Mouse (Mus musculus): ENCODE data around the gene B3gnt3. TPM values are rescaled to one million over a fixed set of nuclear protein-coding genes. Genes with fewer than 3 reads are reported as not detected.

B3gnt3 gene
- polyA plus RNA-seq, 1 experiment from 2014 or later: 0.51 TPM

- WGBS: 60% methylated on average over 4 of the region's 4 CpGs
- no peak for DNase-seq (ENCODE audit: low spot score)
- H3K4me2 ChIP-seq (ENCODE audit: low read depth, low read length, severe bottlenecking): no peak overlapping the region
Observed at GRCm38 (mm10) chr8:71719218-71719617, 17.6 kb upstream of the B3gnt3 start.

DNA sequence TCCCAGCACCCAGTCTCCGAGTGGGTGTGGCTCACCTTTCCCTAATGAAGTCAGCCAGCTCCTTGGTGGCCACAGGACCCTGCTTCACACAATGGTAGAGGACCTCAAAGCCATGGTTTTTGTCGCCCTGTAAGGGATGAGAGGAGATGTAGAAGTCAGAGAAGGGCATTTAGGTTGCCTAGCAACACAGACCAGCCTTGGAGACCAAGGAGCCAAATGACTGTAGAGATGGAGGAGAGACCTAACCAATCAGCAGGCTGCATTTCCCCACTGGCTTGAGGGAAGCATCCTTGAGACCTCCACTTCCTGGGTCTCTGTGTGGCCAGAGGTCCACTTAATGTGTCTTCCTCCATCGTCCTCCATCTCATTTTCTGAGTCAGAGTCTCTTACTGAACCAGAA, 16.7 kb upstream of the B3gnt3 start:
- H3K27ac ChIP-seq (ENCODE audit: low read depth, low read length): no peak overlapping the region
- 29% methylated on average over 3 of the region's 3 CpGs for WGBS
- no peak overlapping the region for H3K9ac ChIP-seq (ENCODE audit: low read length)
- no peak for DNase-seq (ENCODE audit: low spot score)
- H3K4me1 ChIP-seq (replicated peaks; ENCODE audit: control insufficient read depth, insufficient read depth, low read length): peaks cover 17% of the 10 kb centered on the region
- ATAC-seq (replicated peaks; ENCODE audit: low FRiP score): no peak
- H3K4me3 ChIP-seq (ENCODE audit: low read depth, low read length): no peak overlapping the region
- no peaks in the 10 kb centered on the region for H3K9me3 ChIP-seq (ENCODE audit: control insufficient read depth, low read length)
- no peaks in the 10 kb centered on the region for H3K36me3 ChIP-seq (ENCODE audit: control insufficient read depth, insufficient read depth, low read length)
- no peaks in the 10 kb centered on the region for H3K27me3 ChIP-seq (ENCODE audit: control insufficient read depth, insufficient read depth, low read length)
- no peak overlapping the region for H3K4me2 ChIP-seq (ENCODE audit: low read depth, low read length, severe bottlenecking)

More at GRCm38 (mm10) chr8:71719218-71719617, 17.6 kb upstream of the B3gnt3 start:
- Histone ChIP-seq H3K9me3 (ENCODE audit: control insufficient read depth, low read length) (no peaks in the 10 kb centered on the region), H3K4me1 (replicated peaks; ENCODE audit: control insufficient read depth, insufficient read depth, low read length) (peaks cover 18% of the 10 kb centered on the region), H3K27me3 (ENCODE audit: control insufficient read depth, insufficient read depth, low read length) (no peaks in the 10 kb centered on the region), H3K9ac (ENCODE audit: low read length) (no peak overlapping the region), H3K27ac (ENCODE audit: low read depth, low read length) (peak overlapping the region; percentile 9; the same call in 1 of the 2 replicates), H3K36me3 (ENCODE audit: control insufficient read depth, insufficient read depth, low read length) (no peaks in the 10 kb centered on the region), H3K4me3 (ENCODE audit: low read depth, low read length) (no peak overlapping the region)
- no peak for ATAC-seq (replicated peaks; ENCODE audit: low FRiP score)

GRCm38 (mm10) chr8:71717096-71717495, 15.5 kb upstream of the B3gnt3 start:
- DNase-seq (ENCODE audit: low spot score) (no peak), ATAC-seq (replicated peaks; ENCODE audit: low FRiP score) (no peak)
- Histone ChIP-seq H3K9me3 (ENCODE audit: control insufficient read depth, low read length) (no peaks in the 10 kb centered on the region), H3K4me2 (ENCODE audit: low read depth, low read length, severe bottlenecking) (no peak overlapping the region), H3K27me3 (ENCODE audit: control insufficient read depth, insufficient read depth, low read length) (no peaks in the 10 kb centered on the region), H3K4me1 (replicated peaks; ENCODE audit: control insufficient read depth, insufficient read depth, low read length) (peaks cover 17% of the 10 kb centered on the region), H3K4me3 (ENCODE audit: low read depth, low read length) (no peak overlapping the region), H3K36me3 (ENCODE audit: control insufficient read depth, insufficient read depth, low read length) (no peaks in the 10 kb centered on the region), H3K9ac (ENCODE audit: low read length) (no peak overlapping the region), H3K27ac (ENCODE audit: low read depth, low read length) (no peak overlapping the region)
- 91% methylated on average over 12 of the region's 12 CpGs for WGBS

DNA sequence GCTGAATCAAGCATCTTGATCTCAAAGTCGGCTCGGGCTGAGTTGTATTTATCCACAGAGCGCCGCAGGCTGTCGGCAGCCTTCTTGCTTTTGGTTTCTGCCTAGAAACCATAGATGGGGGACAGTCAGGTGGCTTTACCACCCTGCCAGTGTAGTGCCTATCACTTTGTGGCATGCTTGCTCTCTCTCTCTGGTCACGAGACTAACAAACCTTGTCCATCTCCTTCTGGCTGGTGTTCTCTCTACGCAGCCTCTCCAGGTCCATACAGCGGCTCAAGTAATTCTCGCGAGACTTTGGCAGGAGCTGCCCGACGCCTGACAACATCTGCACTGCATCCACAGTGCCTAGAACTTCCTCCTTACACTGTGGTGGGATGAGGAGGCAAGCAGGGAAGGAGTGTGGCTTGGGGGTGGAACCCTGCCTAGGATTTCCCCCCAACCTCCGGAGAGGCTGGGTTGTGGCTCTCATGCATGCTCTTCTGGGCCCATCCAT, 15.0 kb upstream of the B3gnt3 start:
- Histone ChIP-seq H3K9me3 (ENCODE audit: control insufficient read depth, low read length) (no peaks in the 10 kb centered on the region), H3K36me3 (ENCODE audit: control insufficient read depth, insufficient read depth, low read length) (no peaks in the 10 kb centered on the region), H3K4me1 (replicated peaks; ENCODE audit: control insufficient read depth, insufficient read depth, low read length) (peaks cover 17% of the 10 kb centered on the region), H3K27ac (ENCODE audit: low read depth, low read length) (no peak overlapping the region), H3K27me3 (ENCODE audit: control insufficient read depth, insufficient read depth, low read length) (no peaks in the 10 kb centered on the region), H3K4me3 (ENCODE audit: low read depth, low read length) (no peak overlapping the region), H3K4me2 (ENCODE audit: low read depth, low read length, severe bottlenecking) (no peak overlapping the region), H3K9ac (ENCODE audit: low read length) (no peak overlapping the region)
- WGBS: 89% methylated on average over 13 of the region's 13 CpGs
- DNase-seq (ENCODE audit: low spot score): no peak
- ATAC-seq (replicated peaks; ENCODE audit: low FRiP score): no peak

DNA sequence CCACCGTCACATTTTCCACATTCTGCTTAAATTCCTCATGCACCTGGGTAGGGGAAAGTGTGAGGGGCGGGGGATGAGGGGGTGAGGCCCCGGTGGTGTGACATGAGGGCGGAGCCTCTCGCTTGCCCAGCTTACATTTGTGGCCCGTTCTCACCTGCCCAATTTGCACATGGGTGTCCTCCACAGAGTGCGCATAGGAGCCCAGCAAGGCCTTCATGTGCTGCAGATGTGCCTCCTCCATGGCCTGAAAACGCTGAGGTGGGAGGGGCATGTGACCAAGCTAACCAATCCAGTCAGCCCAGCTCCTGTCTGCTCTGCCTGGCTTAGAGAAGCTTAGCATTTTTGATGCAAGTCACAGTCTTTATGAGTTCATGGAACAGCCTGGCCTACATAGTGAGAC, 13.9 kb upstream of the B3gnt3 start:
- no peak overlapping the region for H3K9ac ChIP-seq (ENCODE audit: low read length)
- H3K4me3 ChIP-seq (ENCODE audit: low read depth, low read length): no peak overlapping the region
- H3K36me3 ChIP-seq (ENCODE audit: control insufficient read depth, insufficient read depth, low read length): no peaks in the 10 kb centered on the region
- no peaks in the 10 kb centered on the region for H3K27me3 ChIP-seq (ENCODE audit: control insufficient read depth, insufficient read depth, low read length)
- peaks cover 14% of the 10 kb centered on the region for H3K4me1 ChIP-seq (replicated peaks; ENCODE audit: control insufficient read depth, insufficient read depth, low read length)
- no peak for DNase-seq (ENCODE audit: low spot score)
- H3K27ac ChIP-seq (ENCODE audit: low read depth, low read length): no peak overlapping the region
- WGBS: 59% methylated on average over 8 of the region's 8 CpGs
- no peak for ATAC-seq (replicated peaks; ENCODE audit: low FRiP score)
- no peak overlapping the region for H3K4me2 ChIP-seq (ENCODE audit: low read depth, low read length, severe bottlenecking)
- H3K9me3 ChIP-seq (ENCODE audit: control insufficient read depth, low read length): no peaks in the 10 kb centered on the region

GRCm38 (mm10) chr8:71711574-71711973, 10.0 kb upstream of the B3gnt3 start:
- Histone ChIP-seq H3K9ac (ENCODE audit: low read length) (no peak overlapping the region), H3K4me3 (ENCODE audit: low read depth, low read length) (no peak overlapping the region), H3K27ac (ENCODE audit: low read depth, low read length) (no peak overlapping the region), H3K4me1 (replicated peaks; ENCODE audit: control insufficient read depth, insufficient read depth, low read length) (0 out of 2 replicates have a peak, but pooled peaks cover 2% of the 10 kb centered on the region), H3K9me3 (ENCODE audit: control insufficient read depth, low read length) (no peaks in the 10 kb centered on the region), H3K4me2 (ENCODE audit: low read depth, low read length, severe bottlenecking) (no peak overlapping the region), H3K27me3 (ENCODE audit: control insufficient read depth, insufficient read depth, low read length) (peaks cover 12% of the 10 kb centered on the region), H3K36me3 (ENCODE audit: control insufficient read depth, insufficient read depth, low read length) (no peaks in the 10 kb centered on the region)
- DNase-seq (ENCODE audit: low spot score) (no peak), ATAC-seq (replicated peaks; ENCODE audit: low FRiP score) (no peak)
- WGBS: 84% methylated on average over 2 of the region's 2 CpGs

DNA sequence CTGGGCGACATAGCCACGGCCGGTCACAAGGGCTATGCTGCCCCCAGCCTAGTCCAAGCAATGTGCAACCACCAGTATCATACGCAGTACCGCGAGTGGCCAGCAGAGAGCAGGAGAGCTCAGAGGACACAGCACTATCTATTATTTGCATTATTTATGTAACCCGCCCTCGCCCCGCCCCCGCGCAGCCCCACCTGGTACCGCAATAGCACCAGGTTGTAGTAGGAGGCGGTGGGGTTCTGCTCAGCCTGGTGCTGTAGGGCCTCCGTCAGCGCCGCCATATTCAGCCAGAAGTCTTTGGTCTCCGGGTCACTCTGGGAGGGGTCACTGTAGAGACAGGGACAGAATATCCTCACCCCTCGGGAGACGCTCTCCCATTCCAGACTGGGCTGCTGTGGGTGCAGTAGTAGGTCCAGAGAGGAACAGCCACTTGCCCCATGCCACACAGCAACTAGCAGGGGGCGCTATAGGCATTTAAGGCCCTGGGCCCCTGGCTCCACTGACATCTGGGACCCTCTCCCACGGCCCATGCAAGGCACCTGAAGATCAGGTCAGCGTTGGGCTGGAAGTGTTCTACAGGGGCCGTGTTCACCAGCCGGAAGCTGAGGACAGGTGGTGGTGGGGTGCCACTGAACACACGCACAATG, 8.3 kb upstream of the B3gnt3 start:
- Histone ChIP-seq H3K36me3 (ENCODE audit: control insufficient read depth, insufficient read depth, low read length) (no peaks in the 10 kb centered on the region), H3K4me1 (replicated peaks; ENCODE audit: control insufficient read depth, insufficient read depth, low read length) (0 out of 2 replicates have a peak, but pooled peaks cover 2% of the 10 kb centered on the region), H3K4me3 (ENCODE audit: low read depth, low read length) (no peak overlapping the region), H3K27ac (ENCODE audit: low read depth, low read length) (no peak overlapping the region), H3K9ac (ENCODE audit: low read length) (no peak overlapping the region), H3K4me2 (ENCODE audit: low read depth, low read length, severe bottlenecking) (peak overlapping the region; percentile 38; the same call in 1 of the 2 replicates), H3K9me3 (ENCODE audit: control insufficient read depth, low read length) (no peaks in the 10 kb centered on the region), H3K27me3 (ENCODE audit: control insufficient read depth, insufficient read depth, low read length) (peaks cover 12% of the 10 kb centered on the region)
- 18% methylated on average over 25 of the region's 25 CpGs for WGBS
- ATAC-seq (replicated peaks; ENCODE audit: low FRiP score) (peak; percentile 69), DNase-seq (ENCODE audit: low spot score) (peak; percentile 91)

DNA sequence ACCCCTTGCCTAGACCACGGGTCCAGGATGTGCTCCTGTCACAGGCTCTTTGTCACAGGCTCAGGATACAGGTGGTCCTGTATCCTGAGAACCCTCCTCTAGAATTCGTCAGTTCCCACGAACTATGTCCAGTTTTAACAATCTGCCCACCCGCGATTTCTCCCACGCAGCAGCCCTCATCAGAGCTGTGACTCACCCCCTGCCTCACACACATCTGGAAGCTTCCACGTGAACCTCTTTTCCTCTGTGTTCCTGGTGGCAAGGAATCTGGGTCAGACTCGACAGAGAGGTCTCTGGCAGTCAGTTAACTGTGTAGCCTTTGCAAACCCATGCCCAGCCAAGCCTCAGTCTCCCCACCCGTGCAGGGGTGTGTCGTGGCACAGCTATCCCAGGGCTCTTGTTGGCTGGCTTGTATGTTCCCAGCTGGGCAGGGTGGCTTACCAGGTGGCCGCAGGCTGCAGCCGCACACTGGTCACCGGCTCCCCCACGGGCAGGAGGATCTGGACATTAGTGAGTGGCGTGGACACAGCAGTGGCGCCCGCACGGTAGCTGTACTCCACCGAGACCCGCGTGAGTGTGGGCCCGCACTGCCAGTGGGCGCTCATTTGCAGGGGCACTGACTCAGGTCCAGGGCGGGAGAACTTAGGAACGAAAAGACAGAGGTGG, 7.7 kb upstream of the B3gnt3 start:
- DNase-seq (ENCODE audit: low spot score) (no peak), ATAC-seq (replicated peaks; ENCODE audit: low FRiP score) (peak; percentile 34)
- Histone ChIP-seq H3K4me2 (ENCODE audit: low read depth, low read length, severe bottlenecking) (peak overlapping the region; percentile 38; the same call in 1 of the 2 replicates), H3K4me1 (replicated peaks; ENCODE audit: control insufficient read depth, insufficient read depth, low read length) (0 out of 2 replicates have a peak, but pooled peaks cover 2% of the 10 kb centered on the region), H3K27me3 (ENCODE audit: control insufficient read depth, insufficient read depth, low read length) (peaks cover 12% of the 10 kb centered on the region), H3K9ac (ENCODE audit: low read length) (no peak overlapping the region), H3K4me3 (ENCODE audit: low read depth, low read length) (no peak overlapping the region), H3K36me3 (ENCODE audit: control insufficient read depth, insufficient read depth, low read length) (no peaks in the 10 kb centered on the region), H3K27ac (ENCODE audit: low read depth, low read length) (no peak overlapping the region), H3K9me3 (ENCODE audit: control insufficient read depth, low read length) (no peaks in the 10 kb centered on the region)
- WGBS: 41% methylated on average over 25 of the region's 25 CpGs
